Mouse (Mus musculus) lung, postnatal 10 days (tissue): ENCODE measurements around the gene Lpar4.
A peak's percentile ranks its signal among the peaks of the same experiment; 100 is the strongest.

Experiments
- DNase-seq: peaks from one replicate; pipeline ENCODE4 v3.0.0; 2021

The Lpar4 gene

DNA sequence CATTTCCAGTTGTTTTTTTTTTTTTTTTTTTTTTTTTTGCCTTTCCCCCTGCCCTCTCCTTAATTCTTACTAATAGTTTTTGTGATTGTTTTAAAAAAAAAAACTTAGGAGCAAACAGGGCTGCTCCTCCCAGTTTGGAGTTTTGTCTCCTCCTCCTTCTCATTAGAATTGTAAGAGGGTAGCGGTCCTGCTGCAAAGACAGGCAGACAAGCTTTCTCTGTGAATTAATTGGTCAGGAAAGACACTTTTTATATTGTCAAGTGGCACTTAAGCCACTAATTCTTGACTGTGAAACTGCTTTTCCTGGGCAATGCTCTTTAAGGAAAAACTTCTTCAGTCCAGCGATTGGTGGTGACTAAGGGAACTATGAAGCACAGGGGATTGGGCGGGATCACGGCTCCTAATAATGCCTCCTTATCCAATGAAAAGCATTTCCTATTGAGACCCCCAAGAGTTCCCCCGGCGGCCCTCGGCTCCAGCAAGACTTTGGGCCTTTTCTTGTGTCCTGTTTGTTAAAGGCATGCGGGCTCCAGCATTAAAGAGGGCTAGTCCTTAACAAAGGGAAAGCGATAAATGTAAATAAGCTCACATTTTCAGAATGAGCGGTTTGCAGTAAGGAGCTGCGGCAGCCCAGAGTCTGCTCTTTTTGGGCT lies at the start of gene Lpar4:
Lpar4 (plus strand) TSS at position 451 of the 653 bp plus-strand sequence.
- DNase-seq, result peak; percentile 46

DNA sequence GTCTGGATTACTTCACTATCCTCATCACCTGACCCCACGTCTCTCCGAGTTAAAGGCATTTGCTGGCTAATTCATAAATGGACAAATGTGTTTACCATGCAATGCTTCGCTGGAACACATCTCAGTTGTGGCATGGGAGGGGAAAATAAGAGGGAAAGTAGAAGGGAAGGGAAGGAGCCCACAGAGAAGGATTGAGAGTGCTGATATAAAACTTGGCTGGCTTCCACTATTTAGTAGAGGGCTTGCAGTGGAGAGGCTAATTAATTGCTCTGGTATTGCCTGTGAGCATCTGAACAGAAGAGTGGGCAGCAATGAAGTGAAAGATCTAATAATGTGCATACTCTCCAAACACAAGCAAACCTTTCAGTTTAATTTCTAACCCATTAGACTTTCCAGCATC lies 49.0 kb upstream of the Lpar4 start:
- no peak for DNase-seq

DNA sequence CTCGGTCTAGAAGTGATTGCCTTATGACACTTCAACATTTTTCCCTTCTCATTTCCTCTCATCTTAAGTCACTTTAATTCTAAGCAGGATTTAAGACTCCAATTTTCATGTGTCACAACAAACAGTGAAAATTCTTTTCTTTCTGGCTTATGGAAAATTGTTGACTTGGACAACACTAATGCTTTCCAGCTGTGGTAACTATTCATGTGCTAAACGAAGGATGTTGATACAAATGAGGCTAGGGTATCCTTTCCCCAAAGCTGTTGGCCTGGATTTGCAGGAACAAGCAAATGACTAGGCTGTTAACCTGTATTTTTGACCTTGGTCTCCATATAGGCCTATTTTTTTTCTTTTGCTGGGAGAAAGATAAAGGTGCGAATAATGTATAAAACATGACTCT lies 48.5 kb upstream of the Lpar4 start:
- no peak for DNase-seq

DNA sequence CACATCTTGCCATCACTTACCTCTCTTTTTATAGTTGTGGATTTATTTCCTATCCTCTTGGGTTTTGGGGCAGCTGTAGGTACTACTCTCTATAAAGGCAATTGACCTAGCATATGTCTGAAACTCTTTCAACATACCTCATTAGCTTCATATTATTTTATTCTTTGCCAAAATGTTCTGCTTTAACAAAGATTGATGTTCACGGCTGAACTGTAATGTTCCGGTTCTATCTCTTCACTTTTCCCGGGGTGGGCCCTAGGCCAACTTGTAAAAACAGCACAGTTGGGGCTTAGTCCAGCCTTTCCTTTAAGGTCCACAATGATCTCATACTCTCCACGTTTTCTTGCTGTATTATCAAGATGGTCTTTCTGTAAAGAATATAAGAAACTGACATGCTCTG lies 48.1 kb upstream of the Lpar4 start:
- peak; percentile 1 for DNase-seq

DNA sequence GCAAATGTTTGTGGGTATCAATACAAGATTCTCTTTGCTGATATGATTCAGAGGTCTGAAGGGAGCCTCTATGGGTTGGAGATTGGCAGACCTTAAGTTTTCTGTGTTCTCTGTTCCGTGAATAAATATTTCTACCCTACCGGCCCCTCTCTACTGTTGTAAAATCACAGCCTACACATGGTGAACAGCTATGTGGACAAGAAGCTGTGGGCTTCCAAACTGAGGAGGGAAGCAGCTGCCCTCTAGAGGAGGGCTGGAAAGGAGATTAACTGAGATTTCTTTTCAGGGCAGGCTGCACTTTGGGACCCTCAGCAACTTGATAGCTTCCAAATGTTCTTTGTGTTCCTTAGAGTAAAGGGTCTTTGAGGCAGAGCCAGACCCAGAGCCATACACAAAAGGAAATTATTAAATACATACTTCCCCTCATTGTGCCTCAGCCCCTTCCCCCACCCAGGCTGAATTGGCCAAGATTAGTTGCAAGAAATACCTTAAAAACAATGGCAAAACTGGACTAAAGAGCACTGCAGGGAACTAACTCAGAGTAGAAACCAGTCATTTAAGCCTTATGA lies 22.6 kb upstream of the Lpar4 start:
- no peak for DNase-seq

DNA sequence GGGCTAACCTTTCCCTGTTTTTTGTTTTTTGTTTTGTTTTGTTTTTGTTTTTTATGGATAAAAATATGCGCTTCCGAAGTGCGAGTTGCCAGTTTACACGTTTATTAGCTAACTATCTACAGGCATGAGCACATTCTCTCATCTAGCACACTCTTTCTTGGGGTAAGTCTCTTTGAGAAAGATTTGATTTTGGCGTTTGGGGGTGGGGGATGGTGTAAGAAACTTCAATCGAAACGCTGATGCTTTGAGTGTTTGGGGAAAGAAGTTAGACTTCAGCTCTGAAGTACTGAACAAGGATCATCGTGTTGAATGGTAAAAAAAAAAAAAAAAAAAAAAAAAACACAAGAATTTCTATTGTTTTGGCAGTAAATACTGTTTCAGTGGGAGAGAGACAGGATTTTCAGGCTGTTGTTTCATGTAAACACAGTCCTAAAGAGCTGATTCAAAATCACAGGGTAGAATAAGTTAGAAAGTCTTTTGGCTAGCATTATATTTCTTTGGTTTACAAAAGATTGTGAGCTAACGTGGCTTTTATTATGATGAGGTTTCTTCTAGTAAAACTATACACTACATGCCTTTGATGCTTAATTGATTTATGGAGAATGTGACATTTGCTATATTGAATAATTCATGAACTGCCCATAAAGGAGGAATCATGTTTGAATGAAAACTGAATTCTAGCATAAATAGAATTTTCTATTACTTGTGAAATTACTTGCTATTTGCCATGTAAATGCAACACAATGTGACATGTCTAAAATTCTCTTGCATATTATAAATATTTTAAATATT lies 599 bp downstream of the Lpar4 start:
- no peak for DNase-seq

DNA sequence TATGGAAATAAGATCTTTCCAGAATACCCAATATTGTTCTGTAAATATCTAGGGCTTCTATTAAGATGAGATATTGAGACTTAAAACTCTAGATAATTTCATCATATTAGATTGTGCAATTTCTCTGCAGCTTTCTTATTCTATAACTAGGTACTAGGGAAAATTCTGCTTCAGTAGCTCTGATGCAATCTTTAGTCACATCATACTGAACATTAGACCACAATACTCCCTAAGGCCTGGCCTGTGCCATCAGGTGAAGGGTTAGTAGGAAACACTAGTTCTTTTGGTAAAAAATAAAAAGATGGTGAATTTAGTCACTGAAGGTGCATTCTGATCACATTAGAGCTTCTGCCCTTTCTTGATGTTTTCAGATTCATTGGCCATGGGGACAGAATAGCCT lies 4.1 kb downstream of the Lpar4 start:
- DNase-seq, result no peak

DNA sequence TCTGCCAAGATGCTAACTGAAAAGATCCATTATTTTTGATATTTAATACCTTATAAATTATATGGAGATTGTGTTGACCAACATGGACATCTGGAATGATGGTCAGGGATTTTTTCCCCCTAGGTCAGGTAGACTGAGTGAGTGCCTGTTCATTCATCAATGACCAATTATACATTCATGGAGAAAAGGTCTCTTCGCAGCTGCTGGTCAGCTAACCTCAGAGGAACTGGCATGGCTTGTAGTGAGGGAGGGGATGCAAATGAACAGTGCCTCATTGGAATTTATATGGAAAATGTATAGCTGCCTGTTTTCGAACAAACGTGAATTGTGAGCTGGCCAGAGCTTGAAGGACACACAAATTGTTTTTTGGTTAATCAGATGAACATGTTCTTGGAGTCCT lies 18.9 kb downstream of the Lpar4 start:
- no peak for DNase-seq

DNA sequence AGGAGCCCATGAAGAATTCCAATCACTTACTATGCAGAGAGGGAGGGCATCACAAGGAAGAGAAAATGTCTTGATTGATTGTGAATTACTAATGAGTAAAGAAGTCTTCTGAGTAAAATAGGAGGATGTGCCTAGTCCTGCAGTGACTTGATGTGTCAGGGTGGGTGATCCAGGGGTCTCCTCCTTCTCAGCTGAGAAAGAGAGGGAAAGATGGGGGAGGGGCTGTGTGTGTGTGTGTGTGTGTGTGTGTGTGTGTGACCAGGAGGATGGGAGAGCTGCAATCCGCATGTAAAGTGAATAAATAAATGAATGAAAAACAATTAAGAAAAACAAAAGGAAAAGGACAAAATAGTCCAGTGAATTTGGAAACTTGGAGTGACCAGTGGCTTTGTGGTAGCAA lies 30.1 kb downstream of the Lpar4 start:
- DNase-seq, result no peak

DNA sequence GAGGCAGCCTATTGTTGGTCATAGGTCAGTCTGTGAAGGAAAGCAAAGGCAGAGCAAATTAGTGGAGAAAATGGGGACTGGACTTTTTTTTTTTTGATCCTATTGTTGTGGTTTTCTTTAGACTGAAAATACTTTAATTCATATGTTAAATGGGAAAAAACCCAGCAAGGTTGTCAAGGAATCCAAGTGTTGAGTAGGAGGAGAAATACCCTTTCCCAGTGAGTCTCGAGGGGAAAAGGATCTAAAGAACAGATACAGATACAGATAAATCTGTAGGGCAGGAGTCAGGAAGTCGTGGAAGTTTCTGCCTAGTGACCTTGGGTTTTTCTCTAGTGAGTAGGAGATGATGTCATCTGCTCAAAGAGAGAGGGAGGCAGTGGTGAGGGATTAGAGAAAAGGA lies 30.6 kb downstream of the Lpar4 start:
- no peak for DNase-seq

DNA sequence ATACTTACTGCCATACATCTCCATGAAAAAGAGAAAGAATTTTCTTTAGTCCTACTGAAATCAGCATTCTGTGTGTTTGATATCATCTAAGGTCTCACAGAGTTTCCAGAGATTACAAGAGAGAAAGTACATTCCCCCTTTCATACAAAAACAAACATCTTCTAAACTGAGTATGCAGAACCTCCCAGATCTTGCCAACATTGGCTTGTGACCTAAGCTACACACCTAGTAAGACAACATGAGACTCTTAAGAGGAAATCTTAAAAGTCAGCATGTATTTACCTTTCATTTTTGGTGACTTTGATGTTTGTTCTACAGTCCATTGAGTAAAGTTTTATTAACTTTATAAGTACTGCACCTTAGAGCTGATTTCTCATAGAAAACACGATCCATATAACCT lies 33.4 kb downstream of the Lpar4 start:
- DNase-seq, result no peak

DNA sequence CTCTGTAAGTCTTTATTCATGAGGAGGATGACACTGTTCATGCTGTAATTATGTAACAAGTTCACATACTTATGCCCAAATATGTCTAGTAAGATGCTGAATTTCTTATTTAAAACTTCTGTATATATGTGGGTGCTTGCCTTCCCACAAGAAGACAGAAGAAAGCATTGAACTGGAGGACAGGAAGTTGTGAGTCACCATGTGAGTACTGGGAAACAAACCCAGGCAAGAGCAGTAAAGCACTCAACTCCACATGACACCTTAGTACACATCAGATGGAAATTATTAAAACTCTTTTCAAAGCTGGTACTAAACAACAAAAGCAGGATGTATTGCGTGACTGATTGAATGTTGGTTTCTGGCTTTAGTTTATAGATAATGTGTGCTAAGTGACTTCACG lies 41.8 kb downstream of the Lpar4 start:
- DNase-seq, result no peak

DNA sequence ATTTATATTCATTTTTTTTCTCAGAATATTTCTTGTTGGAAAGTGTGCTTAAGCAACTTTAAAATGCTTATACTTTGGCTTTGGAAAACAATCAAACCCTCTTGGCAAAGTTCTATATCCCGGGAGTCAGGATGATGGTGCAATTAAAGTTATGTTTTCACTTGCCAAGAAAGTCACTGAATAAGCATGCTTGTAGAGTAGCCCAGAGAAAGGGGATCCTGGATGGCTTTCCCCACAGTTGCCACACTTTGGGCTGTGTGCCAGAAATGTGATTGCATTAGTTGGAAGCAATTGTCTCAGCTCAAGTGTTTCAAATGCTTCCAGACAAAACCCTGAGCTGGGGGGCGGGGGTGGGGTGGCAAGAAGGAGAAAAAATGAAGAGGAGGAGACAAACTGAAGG lies 43.9 kb downstream of the Lpar4 start:
- peak; percentile 49 for DNase-seq
